Mouse (Mus musculus): ENCODE measurements around the gene Wdr46.

- TF ChIP-seq POLR2A (IDR thresholded peaks at IDR 0.05; ENCODE audit: insufficient read depth, low read depth, low read length), result no peak
- no peak for TF ChIP-seq CTCF (IDR thresholded peaks at IDR 0.05)
Measured at GRCm38 (mm10) chr17:33900281-33900988, 40.0 kb upstream of the Wdr46 start.

All from heart, adult 2 months (tissue).